Mouse (Mus musculus): ENCODE measurements at regions not wholly inside any gene's neighbourhood (a gene's known extent, or its start where the extent isn't known, plus 50 kb on each side); places are given as distances from the start of the nearest gene placed in this dataset.

- TF ChIP-seq CTCF (IDR thresholded peaks at IDR 0.05; ENCODE audit: borderline replicate concordance, control insufficient read depth, extremely low read depth, insufficient read depth, low read length, poor library complexity) (no peak), POLR2A (IDR thresholded peaks at IDR 0.05; ENCODE audit: control insufficient read depth, extremely low read depth, insufficient read depth, low read length, poor library complexity) (no peak)
Measured at GRCm38 (mm10) chr9:46689331-46689730, 309.2 kb upstream of the Gm4791 start.

All from thymus, adult 2 months (tissue).